Mouse (Mus musculus) spleen, adult 2 months (tissue): Measurements from ENCODE around the gene D6Ertd527e. TPM values are rescaled to one million over a fixed set of nuclear protein-coding genes. Genes with fewer than 3 reads are reported as not detected.

Experiments used
- DNase-seq, 2 experiments: peaks; one replicate each; pipeline versions ENCODE4 v3.0.0 to v3.0.0-alpha.2; 2012 to 2021; ENCODE audit warnings: low spot score in 2 of 2, low read depth in 1 of 2
- H3K27ac ChIP-seq: fragments of 200-500 bp; 2 replicates; pipeline ENCODE4 v1.5.1; 2012; ENCODE audit warnings: low read length, inconsistent platforms; ENCODE audit not compliant: insufficient read depth
- H3K27me3 ChIP-seq: fragments of 200-500 bp; 2 replicates; pipeline ENCODE4 v1.6.1; 2012; ENCODE audit warnings: mild to moderate bottlenecking, moderate library complexity, low read length, inconsistent platforms; ENCODE audit not compliant: control insufficient read depth, insufficient read depth
- H3K36me3 ChIP-seq: fragments of 200-500 bp; 2 replicates; pipeline ENCODE4 v1.6.1; 2012; ENCODE audit warnings: mild to moderate bottlenecking, low read length, inconsistent platforms; ENCODE audit not compliant: control insufficient read depth, insufficient read depth
- H3K4me1 ChIP-seq: fragments of 200-500 bp; 2 replicates; pipeline ENCODE4 v1.6.1; 2011; ENCODE audit warnings: inconsistent platforms; ENCODE audit not compliant: control insufficient read depth, insufficient read depth, insufficient read length
- H3K4me3 ChIP-seq: fragments of 200-500 bp; 2 replicates; pipeline ENCODE4 v1.5.1; 2011; ENCODE audit warnings: mild to moderate bottlenecking, inconsistent platforms; ENCODE audit not compliant: insufficient read depth, insufficient read length; ENCODE audit errors: extremely low read depth
- CTCF ChIP-seq: fragments of 200-500 bp; IDR thresholded peaks from 2 replicates; pipeline ENCODE4 v1.5.1; 2011; ENCODE audit warnings: mild to moderate bottlenecking, inconsistent platforms; ENCODE audit not compliant: insufficient read depth, insufficient read length, insufficient replicate concordance; ENCODE audit errors: extremely low read depth
- POLR2A ChIP-seq: fragments of 200-500 bp; IDR thresholded peaks from 2 replicates; pipeline ENCODE4 v1.6.1; 2011; ENCODE audit warnings: low read depth, low read length, inconsistent platforms
- whole genome bisulfite sequencing: fragments of 180-500 bp; shearing (Covaris S2); methylation state at CpG from one replicate; pipeline ENCODE4 v1.1.7; 2018; 5-methylcytosine and 5-hydroxymethylcytosine counted together
- polyA plus RNA-seq: library from polyadenylated mRNA; depleted of rRNA; stranded (reverse); fragments of >200 nt; gene quantifications from 2 replicates; pipeline ENCODE4 v1.2.3, GENCODE M21; 2012

Gene D6Ertd527e
- polyA plus RNA-seq, 1 experiment, result 0.90 TPM

DNA sequence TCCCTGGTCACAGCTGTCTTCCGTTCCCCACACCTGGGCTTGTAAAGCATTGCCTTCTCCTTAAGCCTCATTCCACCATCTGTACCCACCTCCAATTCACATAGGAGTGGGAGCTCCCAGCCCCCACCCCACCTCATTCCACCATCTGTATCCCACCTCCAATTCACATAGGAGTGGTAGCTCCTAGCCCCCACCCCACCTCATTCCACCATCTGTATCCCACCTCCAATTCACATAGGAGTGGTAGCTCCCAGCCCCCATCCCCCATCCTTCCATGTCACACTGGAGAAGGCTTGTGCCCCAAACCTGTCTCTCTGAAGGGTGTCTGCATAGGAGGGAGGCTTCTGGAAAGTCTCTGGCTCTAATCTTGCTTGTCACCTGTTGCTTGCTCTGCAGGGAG lies 1.2 kb upstream of the D6Ertd527e start:
- Histone ChIP-seq H3K36me3 (no peaks in the 10 kb centered on the region), H3K4me1 (no peaks in the 10 kb centered on the region), H3K27me3 (no peaks in the 10 kb centered on the region), H3K27ac (no peak overlapping the region), H3K4me3 (no peak overlapping the region)
- 96% methylated on average over 1 of the region's 1 CpGs for WGBS
- no peak for TF ChIP-seq POLR2A
- TF ChIP-seq CTCF, result no peak
- no peak for DNase-seq

DNA sequence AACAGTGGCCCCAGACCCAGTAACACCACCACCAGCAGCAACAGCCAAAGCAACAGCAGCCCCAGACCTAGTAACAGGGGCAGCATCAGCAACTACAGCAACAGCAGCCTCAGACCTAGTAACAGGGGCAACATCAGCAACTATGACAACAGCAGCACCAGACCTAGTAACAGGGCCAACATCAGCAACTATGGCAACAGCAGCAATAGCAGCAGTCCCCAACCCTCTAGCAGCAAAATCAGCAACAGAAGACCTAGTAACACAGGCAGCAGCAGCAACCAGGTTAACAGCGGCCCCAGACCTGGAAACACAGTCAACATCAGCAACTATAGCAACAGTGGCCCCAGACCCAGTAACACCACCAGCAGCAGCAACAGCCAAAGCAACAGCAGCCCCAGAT lies 6.9 kb downstream of the D6Ertd527e start:
- WGBS, result 95% methylated on average over 1 of the region's 1 CpGs
- H3K36me3 ChIP-seq, result no peaks in the 10 kb centered on the region
- H3K27ac ChIP-seq, result no peak overlapping the region
- H3K4me3 ChIP-seq, result no peak overlapping the region
- no peaks in the 10 kb centered on the region for H3K4me1 ChIP-seq
- no peak for TF ChIP-seq POLR2A
- TF ChIP-seq CTCF, result no peak
- DNase-seq, result no peak
- H3K27me3 ChIP-seq, result no peaks in the 10 kb centered on the region

DNA sequence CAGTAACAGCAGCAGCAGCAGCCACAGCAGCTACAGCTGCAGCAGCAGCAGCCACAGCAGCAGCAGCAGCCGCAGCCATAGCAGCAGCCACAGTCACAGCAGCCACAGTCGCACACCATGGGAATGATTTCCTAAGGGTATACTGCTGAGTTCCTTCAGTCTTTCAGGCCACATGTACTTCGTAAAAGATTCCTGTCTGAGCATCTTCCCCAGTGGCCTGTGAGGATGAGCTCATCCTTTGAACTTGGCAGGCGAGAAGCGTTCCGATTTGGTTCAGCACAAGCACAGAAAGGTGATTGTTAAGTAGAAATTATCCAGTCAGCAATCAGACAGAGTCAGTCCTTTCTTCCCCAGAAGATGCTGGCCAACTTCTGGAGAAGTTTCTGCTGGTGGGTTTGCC lies 7.6 kb downstream of the D6Ertd527e start:
- Histone ChIP-seq H3K27ac (no peak overlapping the region), H3K27me3 (no peaks in the 10 kb centered on the region), H3K4me3 (no peak overlapping the region), H3K36me3 (no peaks in the 10 kb centered on the region), H3K4me1 (no peaks in the 10 kb centered on the region)
- WGBS, result 97% methylated on average over 6 of the region's 6 CpGs
- TF ChIP-seq CTCF, result no peak
- no peak for TF ChIP-seq POLR2A
- no peak for DNase-seq

DNA sequence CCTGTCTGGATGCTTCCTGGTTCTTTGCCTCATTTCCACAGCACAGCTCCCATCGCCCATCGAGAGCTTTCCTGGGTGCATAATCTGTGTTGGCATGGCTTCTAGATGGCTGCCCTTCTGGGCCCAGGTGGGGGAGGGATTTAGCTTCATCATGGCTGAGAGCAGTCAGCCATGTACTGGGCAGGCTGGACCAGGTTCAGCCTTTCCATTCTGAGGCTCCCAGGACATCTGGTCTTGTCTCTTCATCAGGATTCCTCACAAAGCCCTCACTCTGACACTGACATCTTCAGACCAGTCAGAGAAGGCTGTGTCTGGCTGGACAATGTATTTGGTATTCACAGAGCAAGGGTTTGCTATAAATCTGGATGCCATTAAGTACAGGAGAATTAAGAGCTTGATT lies 11.4 kb downstream of the D6Ertd527e start:
- Histone ChIP-seq H3K36me3 (no peaks in the 10 kb centered on the region), H3K27me3 (no peaks in the 10 kb centered on the region), H3K27ac (no peak overlapping the region), H3K4me3 (no peak overlapping the region), H3K4me1 (peaks cover 8% of the 10 kb centered on the region; the same call in 1 of the 2 replicates)
- TF ChIP-seq CTCF, result no peak
- TF ChIP-seq POLR2A, result no peak
- DNase-seq, result no peak
- 89% methylated on average over 2 of the region's 2 CpGs for WGBS

DNA sequence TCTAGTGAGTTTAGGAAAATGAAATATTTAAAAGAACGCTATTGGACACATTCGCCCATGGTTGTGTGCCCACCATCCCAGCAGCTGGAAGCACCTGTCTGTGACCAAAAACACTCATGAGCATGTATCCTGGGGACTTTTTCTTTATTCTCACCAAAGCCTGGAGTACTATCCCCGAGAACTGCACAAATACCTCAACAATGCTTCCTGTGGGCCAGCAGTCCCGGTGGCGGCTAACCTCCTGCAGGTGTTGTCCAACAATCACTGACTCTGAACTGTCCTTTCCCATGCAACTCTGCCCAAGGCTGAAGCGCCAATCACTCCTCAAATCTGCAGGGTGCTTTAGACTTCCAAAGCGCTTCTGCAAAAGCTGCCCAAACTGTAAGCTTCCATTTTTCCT lies 12.1 kb downstream of the D6Ertd527e start:
- TF ChIP-seq CTCF, result no peak
- 76% methylated on average over 7 of the region's 7 CpGs for WGBS
- Histone ChIP-seq H3K27ac (no peak overlapping the region), H3K4me3 (no peak overlapping the region), H3K4me1 (peaks cover 8% of the 10 kb centered on the region; the same call in 1 of the 2 replicates), H3K27me3 (no peaks in the 10 kb centered on the region), H3K36me3 (no peaks in the 10 kb centered on the region)
- DNase-seq, result no peak

DNA sequence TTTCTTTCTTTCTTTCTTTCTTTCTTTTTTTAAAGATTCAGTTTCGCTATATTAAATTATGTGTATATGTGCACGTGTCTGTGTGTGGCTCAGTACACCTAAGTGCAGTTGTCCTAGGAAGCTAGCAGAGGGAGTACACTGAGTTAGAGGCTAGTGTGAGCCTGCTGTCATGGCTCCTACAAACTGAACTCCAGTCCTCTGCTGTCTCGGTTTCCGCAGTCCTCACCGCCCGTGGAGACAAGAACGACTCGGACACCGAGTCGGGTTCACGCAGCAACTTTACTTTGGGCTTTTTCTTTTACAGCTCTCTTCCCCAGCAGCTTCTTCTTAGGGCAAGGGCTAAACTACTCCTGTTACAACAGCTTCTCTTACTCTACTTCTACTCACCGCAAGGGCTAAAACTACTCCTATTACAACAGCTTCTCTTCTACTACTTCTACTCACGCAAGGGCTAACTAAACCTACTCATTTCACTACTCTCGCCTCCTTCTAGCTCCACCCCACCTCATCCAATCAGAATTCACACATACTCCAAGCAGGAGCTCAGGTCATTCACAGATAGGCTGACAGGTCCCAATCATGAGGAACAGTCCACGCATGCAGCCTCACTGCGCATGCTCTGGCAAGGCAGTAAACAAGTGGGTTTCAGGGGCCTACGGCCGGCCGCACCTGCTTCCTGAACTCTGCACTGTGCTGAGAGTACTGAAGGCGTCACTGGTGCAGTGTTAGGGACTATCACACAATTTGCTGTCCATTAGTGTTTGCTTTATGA lies 14.7 kb downstream of the D6Ertd527e start:
- peaks cover 8% of the 10 kb centered on the region; the same call in 1 of the 2 replicates for H3K4me1 ChIP-seq
- TF ChIP-seq POLR2A, result peak; percentile 22; the same call in 1 of the 2 replicates
- no peak for TF ChIP-seq CTCF
- H3K27me3 ChIP-seq, result no peaks in the 10 kb centered on the region
- H3K4me3 ChIP-seq, result peak overlapping the region; percentile 1; the same call in 1 of the 2 replicates
- peak overlapping the region; percentile 77 for H3K27ac ChIP-seq
- peak; percentile 62 to 70 for DNase-seq
- H3K36me3 ChIP-seq, result no peaks in the 10 kb centered on the region
- 45% methylated on average over 20 of the region's 20 CpGs for WGBS

DNA sequence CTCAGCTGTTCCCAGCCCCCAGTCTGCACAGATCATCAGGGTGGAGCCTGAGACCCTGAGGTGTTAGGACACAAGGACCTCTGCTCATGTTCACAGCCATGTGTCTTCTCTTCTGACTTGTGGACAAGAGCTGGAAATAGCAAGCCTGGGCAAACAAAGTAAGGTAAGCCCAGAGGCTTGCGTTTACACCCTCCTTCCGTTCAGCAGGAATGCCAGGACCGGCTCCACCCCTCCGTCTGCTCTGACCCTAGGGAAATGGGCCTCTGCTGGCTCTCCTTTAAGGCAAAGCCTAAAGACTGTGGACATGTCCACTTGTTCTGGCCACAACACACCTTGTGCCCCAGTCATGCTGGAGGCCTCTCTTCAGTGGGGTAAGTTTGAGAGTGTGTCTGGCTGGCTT lies 15.4 kb downstream of the D6Ertd527e start:
- no peaks in the 10 kb centered on the region for H3K27me3 ChIP-seq
- WGBS, result 64% methylated on average over 4 of the region's 4 CpGs
- H3K36me3 ChIP-seq, result no peaks in the 10 kb centered on the region
- DNase-seq, result no peak
- H3K4me1 ChIP-seq, result peaks cover 8% of the 10 kb centered on the region; the same call in 1 of the 2 replicates
- no peak overlapping the region; the same call in 1 of the 2 replicates for H3K4me3 ChIP-seq
- TF ChIP-seq CTCF (no peak), POLR2A (no peak)
- H3K27ac ChIP-seq, result peak overlapping the region; percentile 77
